Mouse (Mus musculus): Measurements from ENCODE around the gene Tnpo2.
"Not testable (repeated sequence)": the region's sequence is repeated elsewhere in the genome, so short reads cannot be mapped to it uniquely, and the experiment has no call there.

Tnpo2 gene

GRCm38 (mm10) chr8:85074617-85075016 lies 37.9 kb downstream of the Tnpo2 start:
- no peak for DNase-seq

DNA sequence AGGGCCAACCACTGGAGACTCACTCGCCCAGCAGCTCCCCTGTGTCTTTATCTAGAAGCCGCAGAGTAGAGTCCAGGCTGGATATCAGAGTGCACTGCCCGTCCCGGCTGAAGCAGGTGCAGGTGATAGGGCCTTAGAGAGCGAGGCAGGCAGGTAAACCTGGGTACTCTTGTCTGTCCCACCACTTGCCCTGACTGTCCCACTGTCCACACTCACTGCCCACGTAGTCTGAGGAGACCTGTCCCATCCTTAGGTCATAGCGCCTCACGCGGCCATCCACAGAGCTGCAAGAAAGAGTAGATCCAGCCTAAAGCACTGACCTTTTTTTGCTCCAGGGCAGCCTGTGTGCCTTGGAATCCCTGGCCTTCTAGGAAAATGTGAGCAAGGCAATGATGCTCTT lies 39.3 kb downstream of the Tnpo2 start:
- DNase-seq = no peak

DNA sequence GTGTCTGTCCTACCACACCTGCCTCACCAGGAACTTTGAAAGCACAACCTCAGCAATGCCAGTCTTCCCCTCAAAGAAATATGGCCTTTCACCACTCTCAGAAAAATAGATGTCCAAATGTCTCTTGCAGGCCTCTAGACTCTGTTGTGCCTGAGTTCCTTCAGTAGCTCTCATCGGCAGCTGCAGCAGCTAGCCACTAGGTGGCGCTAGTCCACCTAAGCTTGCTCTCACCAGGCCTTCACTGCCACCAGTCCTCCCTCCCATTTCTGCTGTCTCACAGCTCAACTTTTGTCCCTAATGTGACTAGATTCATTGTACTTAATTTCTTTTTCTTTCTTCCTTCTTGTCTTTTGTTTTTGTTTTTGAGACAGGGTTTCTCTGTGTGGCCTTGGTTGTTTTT lies 40.3 kb downstream of the Tnpo2 start:
- DNase-seq = peak; percentile 85

GRCm38 (mm10) chr8:85080214-85080531 lies 43.5 kb downstream of the Tnpo2 start:
- DNase-seq = no peak

DNA sequence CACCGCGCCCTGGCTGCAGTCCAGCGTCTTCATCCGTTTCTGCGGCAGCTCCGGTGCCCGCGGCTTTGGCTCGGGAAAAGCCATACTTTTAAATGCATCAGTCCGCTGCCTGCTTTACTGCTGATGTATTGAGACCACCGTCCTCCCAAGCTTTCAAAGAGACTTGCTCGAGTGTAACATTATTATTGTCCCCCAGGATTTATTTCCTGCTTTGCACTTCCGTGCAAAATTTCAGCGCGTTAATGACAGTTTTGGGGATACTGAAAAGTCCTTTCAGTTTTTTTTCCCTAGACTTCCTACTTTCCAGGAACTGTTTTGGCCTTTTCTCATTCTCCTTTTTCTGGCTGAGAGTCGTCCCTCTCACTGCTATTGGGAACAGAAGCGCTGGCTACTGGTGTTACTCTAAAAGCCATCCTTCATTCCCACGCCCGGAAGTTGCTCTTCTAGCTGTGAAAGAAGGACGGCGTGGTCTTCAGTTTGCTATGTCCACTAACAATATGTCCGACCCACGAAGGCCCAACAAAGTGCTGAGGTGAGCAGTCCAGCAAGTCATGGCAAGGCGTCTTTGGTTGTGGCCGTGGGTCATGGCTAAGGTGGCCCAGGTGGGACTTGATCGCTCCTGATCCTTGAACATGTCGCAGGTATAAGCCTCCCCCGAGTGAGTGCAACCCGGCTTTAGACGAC lies 44.0 kb downstream of the Tnpo2 start, which contains the start of gene Wdr83os:
Wdr83os (plus strand) TSS at position 209 of the 684 bp plus-strand sequence.
- peak; percentile 45 for DNase-seq

DNA sequence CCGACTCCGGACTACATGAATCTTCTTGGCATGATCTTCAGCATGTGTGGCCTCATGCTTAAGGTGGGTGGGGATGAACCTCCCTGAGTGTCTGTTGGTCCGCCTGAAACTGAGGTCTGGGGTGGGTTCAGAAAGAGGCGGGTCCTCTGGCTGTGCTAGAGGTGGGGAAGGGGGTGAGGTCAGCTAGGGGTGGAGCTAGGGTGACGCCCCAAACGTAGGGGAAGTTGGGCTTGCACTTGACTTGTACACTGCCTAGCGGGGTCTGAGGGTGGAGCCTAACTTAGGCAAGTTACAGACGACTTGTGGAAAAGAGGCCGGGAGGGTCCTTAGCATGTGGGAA lies 44.5 kb downstream of the Tnpo2 start, which contains the start of gene Wdr83:
Wdr83 (minus strand) TSS at position 91 of the 340 bp plus-strand sequence.
- no peak for DNase-seq

DNA sequence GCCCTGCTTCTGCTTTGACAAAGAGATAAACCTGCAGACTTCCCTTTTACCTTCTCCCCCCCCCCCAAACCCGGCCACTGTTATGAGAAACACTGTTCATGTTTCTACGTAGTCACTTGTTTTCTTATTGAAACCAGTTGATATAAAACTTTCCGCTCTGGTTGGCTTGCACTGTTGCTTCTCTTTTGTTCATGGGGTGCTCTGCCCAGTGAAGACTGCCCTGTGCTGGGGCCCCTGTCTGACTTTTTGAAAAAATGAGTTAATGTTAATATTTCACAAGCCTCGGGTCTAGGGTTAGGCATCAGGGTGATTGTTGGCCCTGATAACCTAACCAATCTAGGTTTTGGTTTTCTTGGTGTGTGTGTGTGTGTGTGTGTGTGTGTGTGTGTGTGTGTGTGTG lies 45.5 kb downstream of the Tnpo2 start:
- not testable (repeated sequence) for DNase-seq

GRCm38 (mm10) chr8:85083108-85083813 lies 46.5 kb downstream of the Tnpo2 start, which contains the start of gene Man2b1:
Gene Man2b1 (plus strand): TSS chr8:85083270.
- peak; percentile 92 for DNase-seq

- DNase-seq = no peak
Measured at GRCm38 (mm10) chr8:85084633-85085032, 47.9 kb downstream of the Tnpo2 start.

- no peak for DNase-seq
Measured at GRCm38 (mm10) chr8:85086238-85086637, 49.5 kb downstream of the Tnpo2 start.

DNA sequence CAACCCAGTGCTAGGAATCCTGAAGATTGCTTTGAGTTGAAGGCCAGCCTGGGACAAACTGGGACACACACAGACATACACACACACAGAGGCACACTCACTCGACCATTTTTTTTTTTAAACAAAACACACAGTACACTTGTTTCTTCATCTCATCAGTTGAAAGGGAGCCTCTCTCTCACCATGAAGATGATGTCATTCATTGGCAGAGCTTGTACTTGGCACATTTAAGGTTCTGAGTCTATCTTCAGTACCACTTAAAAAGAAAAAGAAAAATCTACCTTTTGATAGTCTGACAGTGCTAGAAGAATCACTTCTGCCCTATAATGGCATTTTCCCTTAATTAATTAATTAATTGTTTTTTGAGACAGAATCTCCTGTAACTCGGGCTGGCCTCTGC lies 52.1 kb downstream of the Tnpo2 start:
- DNase-seq = no peak

DNA sequence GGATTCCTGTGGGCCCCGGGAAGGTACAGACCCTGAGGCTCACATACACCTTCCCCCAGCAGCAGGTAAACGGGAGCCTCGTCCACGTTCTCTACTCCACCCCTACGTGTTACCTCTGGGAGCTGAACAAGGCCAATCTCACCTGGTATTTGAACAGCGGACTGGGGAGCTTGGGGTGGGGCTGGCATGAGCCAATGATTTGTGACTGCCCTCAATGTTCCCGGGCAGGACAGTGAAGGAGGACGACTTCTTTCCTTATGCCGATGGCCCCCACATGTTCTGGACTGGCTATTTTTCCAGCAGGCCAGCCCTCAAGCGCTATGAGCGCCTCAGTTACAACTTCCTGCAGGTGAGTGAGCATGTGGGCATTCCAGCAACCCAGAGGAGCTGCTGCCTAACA lies 54.1 kb downstream of the Tnpo2 start:
- DNase-seq = no peak

- DNase-seq = no peak
Measured at GRCm38 (mm10) chr8:85091526-85092090, 54.9 kb downstream of the Tnpo2 start.

DNA sequence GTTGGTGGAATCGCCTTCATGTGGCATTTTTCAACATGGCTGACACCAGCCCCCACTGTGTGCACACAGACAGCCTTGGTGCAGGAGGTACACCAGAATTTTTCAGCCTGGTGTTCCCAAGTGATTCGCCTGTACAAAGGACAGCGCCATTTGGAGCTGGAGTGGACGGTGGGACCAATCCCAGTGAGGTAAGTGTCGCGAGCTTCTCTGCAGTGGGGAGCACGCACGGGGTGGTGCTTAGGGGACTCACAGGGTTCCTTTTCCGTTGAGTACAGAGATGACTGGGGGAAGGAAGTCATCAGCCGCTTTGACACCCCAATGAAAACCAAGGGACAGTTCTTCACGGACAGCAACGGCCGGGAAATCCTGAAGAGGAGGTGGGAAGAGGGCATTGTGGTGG lies 58.3 kb downstream of the Tnpo2 start:
- no peak for DNase-seq

- no peak for DNase-seq
Measured at GRCm38 (mm10) chr8:85095566-85095965, 58.9 kb downstream of the Tnpo2 start.

GRCm38 (mm10) chr8:85096196-85096595 lies 59.5 kb downstream of the Tnpo2 start:
- DNase-seq = no peak

DNA sequence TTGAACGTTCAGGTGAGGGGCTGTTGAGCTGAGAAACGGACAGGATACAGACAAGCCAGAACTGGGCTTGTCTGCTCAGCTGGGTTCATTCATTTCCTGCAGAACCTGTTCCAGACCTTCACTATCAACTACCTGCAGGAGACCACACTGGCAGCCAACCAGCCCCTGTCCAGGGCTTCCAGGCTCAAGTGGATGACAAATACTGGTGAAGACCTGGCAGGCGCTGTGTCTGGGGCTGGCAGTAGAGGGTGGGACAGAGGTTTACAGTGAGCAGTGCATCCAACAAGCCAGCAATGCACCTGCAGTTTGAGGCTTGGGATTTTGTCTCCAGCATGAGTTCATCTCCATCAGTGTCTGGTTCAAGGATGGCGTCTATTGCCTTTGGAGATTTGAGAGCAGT lies 60.1 kb downstream of the Tnpo2 start:
- DNase-seq = no peak

DNA sequence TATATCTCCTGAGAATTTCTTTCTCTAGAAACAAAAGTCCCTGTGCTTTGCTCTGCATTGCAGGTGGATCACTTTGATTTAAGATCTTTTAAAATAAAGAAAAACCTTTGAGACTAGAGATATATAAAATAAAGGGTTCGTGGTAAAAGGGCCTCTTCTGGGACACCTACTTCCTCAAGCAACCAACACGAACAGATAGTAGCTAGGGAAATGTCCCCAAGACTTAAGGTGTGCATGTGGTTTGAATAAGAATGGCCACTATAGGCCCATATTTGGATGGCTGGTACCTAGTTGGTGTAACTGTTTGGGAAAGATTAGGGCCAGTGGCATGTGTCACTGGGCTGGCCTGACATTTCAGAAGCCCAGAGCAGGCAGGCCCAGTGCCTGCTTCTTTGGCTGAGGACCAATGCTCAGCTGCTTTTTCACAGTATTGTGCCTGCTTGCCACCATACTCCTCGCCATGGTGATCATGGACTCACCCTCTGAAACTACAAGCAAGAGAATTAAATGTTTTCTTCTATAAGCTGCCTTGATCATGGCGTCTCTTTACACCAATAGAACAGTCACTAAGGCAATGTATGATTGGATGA lies 63.5 kb downstream of the Tnpo2 start:
- DNase-seq = no peak

All from right cerebral cortex, adult 18-20 months (tissue).